Mouse (Mus musculus): ENCODE results near the gene Col6a2. TPM values are rescaled to one million over a fixed set of nuclear protein-coding genes. Genes with fewer than 3 reads are reported as not detected.

Gene Col6a2
- total and polyA plus RNA-seq, 3 experiments, result not detected

DNA sequence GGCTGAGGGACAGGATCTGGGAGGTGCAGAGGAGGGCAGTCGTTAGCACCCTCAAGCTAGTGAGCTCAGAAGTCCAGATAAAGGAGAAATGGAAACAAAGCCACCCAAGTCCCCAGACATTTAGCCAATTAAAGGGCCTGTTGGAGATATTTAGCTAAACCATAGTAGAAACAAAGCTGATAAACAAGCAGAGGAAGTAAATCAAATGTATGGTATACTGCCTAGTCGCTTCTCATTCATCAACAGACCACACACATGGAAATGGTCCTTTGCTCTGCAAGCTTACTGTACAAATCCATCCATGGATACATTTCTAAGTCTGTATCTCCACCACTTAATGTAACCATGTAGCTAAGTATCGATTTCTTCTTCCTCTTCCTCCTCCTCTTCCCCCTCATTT is 24.0 kb upstream of the Col6a2 start:
- H3K79me2 ChIP-seq (ENCODE audit: control insufficient read depth, insufficient read depth, low read length, poor library complexity), result no peaks in the 10 kb centered on the region
- H3K27me3 ChIP-seq (ENCODE audit: control insufficient read depth in 1 of 2, insufficient read depth in 2 of 2, low read length in 2 of 2), result peaks cover 0 to 2% of the 10 kb centered on the region in 2 experiments; a peak in 2 of 4 replicates
- H3K4me1 ChIP-seq (ENCODE audit: control insufficient read depth in 1 of 2, insufficient read depth in 2 of 2, low read length in 2 of 2), result no peaks in the 10 kb centered on the region
- no peak overlapping the region for H3K4me3 ChIP-seq (ENCODE audit: control insufficient read depth in 1 of 2, insufficient read depth in 1 of 2, low read depth in 2 of 2, low read length in 2 of 2)
- TF ChIP-seq BHLHE40 (IDR thresholded peaks at IDR 0.05; ENCODE audit: borderline replicate concordance, low read depth, low read length) (no peak), MYB (IDR thresholded peaks at IDR 0.05; ENCODE audit: low read depth, low read length) (no peak)
- no peak overlapping the region for H3K27ac ChIP-seq (ENCODE audit: control insufficient read depth, low read depth, low read length)
- DNase-seq (ENCODE audit: low read depth, low spot score), result no peak
- no peaks in the 10 kb centered on the region for H3K9me3 ChIP-seq (replicated peaks; ENCODE audit: insufficient read depth, low read length)
- H3K36me3 ChIP-seq (ENCODE audit: control insufficient read depth in 1 of 2, insufficient read depth in 2 of 2, low read length in 2 of 2), result no peaks in the 10 kb centered on the region
- H3K9ac ChIP-seq (ENCODE audit: control insufficient read depth, low read depth, low read length, poor library complexity, severe bottlenecking), result no peak overlapping the region

DNA sequence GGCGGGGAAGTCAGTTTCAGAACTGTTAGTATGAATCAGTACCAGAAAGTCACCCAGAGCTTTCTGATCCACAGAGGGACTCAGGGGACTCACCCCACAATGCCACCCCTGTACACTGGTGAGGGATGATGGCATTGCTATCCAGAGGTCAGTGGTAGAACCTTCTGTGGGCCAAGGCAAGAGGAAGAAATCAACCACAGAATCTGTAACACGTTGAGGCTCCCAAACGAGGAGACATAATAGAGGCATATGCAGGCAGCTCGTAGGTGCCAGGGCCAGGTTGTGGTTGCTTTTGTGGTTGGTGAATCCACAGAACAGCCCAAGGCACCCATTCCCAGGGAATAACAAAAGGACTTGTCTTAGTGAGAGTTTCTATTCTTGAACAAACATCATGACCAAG is 22.3 kb upstream of the Col6a2 start:
- Histone ChIP-seq H3K27ac (ENCODE audit: control insufficient read depth, low read depth, low read length) (no peak overlapping the region), H3K36me3 (ENCODE audit: control insufficient read depth in 1 of 2, insufficient read depth in 2 of 2, low read length in 2 of 2) (no peaks in the 10 kb centered on the region), H3K79me2 (ENCODE audit: control insufficient read depth, insufficient read depth, low read length, poor library complexity) (no peaks in the 10 kb centered on the region), H3K9ac (ENCODE audit: control insufficient read depth, low read depth, low read length, poor library complexity, severe bottlenecking) (no peak overlapping the region), H3K27me3 (ENCODE audit: control insufficient read depth in 1 of 2, insufficient read depth in 2 of 2, low read length in 2 of 2) (peaks cover 0 to 2% of the 10 kb centered on the region in 2 experiments; a peak in 2 of 4 replicates), H3K4me3 (ENCODE audit: control insufficient read depth in 1 of 2, insufficient read depth in 1 of 2, low read depth in 2 of 2, low read length in 2 of 2) (no peak overlapping the region), H3K4me1 (ENCODE audit: control insufficient read depth in 1 of 2, insufficient read depth in 2 of 2, low read length in 2 of 2) (no peaks in the 10 kb centered on the region), H3K9me3 (replicated peaks; ENCODE audit: insufficient read depth, low read length) (no peaks in the 10 kb centered on the region)
- no peak for DNase-seq (ENCODE audit: low read depth, low spot score)
- no peak for TF ChIP-seq USF2 (IDR thresholded peaks at IDR 0.05; ENCODE audit: borderline replicate concordance in 1 of 2, insufficient read depth in 1 of 2, low read depth in 1 of 2, low read length in 2 of 2)
- TF ChIP-seq BHLHE40 (IDR thresholded peaks at IDR 0.05; ENCODE audit: borderline replicate concordance, low read depth, low read length), result no peak
- TF ChIP-seq ETS1 (IDR thresholded peaks at IDR 0.05; ENCODE audit: low read depth, low read length), result no peak
- no peak for TF ChIP-seq MEF2A (IDR thresholded peaks at IDR 0.05; ENCODE audit: extremely low read depth, insufficient replicate concordance, low read depth, low read length, poor library complexity, severe bottlenecking)
- no peak for TF ChIP-seq NELFE (IDR thresholded peaks at IDR 0.05; ENCODE audit: low read depth, low read length)
- TF ChIP-seq ZNF384 (IDR thresholded peaks at IDR 0.05; ENCODE audit: low read depth, low read length), result no peak
- no peak for TF ChIP-seq MAZ (IDR thresholded peaks at IDR 0.05; ENCODE audit: low read depth, low read length)
- no peak for TF ChIP-seq KAT2A (conservative IDR thresholded peaks at IDR 0.05; ENCODE audit: low read depth, low read length)
- no peak for TF ChIP-seq RAD21 (IDR thresholded peaks at IDR 0.05; ENCODE audit: low read depth, low read length)
- no peak for TF ChIP-seq ZC3H11A (IDR thresholded peaks at IDR 0.05; ENCODE audit: low read depth, low read length)
- TF ChIP-seq SMC3 (IDR thresholded peaks at IDR 0.05; ENCODE audit: low read depth, low read length), result no peak

DNA sequence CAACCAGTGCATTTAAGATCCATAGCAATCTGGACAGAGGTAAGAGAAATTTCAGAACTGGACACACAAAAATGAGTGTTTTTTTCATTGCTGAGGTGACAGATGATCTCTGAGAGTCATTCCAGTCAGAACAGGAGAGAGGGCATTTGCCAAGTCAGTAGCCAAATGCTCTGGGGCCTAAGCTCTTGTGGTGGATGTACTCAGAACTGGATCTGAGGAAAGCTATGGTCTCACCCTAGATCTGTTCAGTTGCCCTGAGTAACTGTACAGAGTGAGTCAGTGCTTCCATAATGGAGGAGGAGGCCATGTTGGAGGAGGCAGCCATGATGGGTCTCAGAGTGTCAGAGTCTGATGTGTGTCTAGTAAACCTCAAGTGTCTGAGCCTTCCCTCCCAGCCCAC is 21.6 kb upstream of the Col6a2 start:
- peaks cover 0 to 2% of the 10 kb centered on the region in 2 experiments; a peak in 2 of 4 replicates for H3K27me3 ChIP-seq (ENCODE audit: control insufficient read depth in 1 of 2, insufficient read depth in 2 of 2, low read length in 2 of 2)
- DNase-seq (ENCODE audit: low read depth, low spot score), result no peak
- no peaks in the 10 kb centered on the region for H3K4me1 ChIP-seq (ENCODE audit: control insufficient read depth in 1 of 2, insufficient read depth in 2 of 2, low read length in 2 of 2)
- no peaks in the 10 kb centered on the region for H3K9me3 ChIP-seq (replicated peaks; ENCODE audit: insufficient read depth, low read length)
- TF ChIP-seq ZMIZ1 (IDR thresholded peaks at IDR 0.05; ENCODE audit: low read depth, low read length) (no peak), CHD1 (IDR thresholded peaks at IDR 0.05; ENCODE audit: low read depth, low read length) (no peak), CHD2 (IDR thresholded peaks at IDR 0.05; ENCODE audit: low read length) (no peak), RAD21 (IDR thresholded peaks at IDR 0.05; ENCODE audit: low read depth, low read length) (no peak), POLR2AphosphoS5 (IDR thresholded peaks at IDR 0.05; ENCODE audit: borderline replicate concordance, low read depth, low read length) (no peak), EP300 (IDR thresholded peaks at IDR 0.05; ENCODE audit: low read depth in 1 of 2, low read length in 2 of 2) (no peak), TBP (IDR thresholded peaks at IDR 0.05; ENCODE audit: low read depth, low read length) (no peak), GABPA (IDR thresholded peaks at IDR 0.05; ENCODE audit: low read depth, low read length) (no peak), RCOR1 (IDR thresholded peaks at IDR 0.05; ENCODE audit: low read depth, low read length) (no peak), USF2 (IDR thresholded peaks at IDR 0.05; ENCODE audit: borderline replicate concordance in 1 of 2, insufficient read depth in 1 of 2, low read depth in 1 of 2, low read length in 2 of 2) (no peak), POLR2A (IDR thresholded peaks at IDR 0.05; ENCODE audit: control insufficient read depth in 1 of 2, insufficient read depth in 1 of 2, low read depth in 1 of 2, low read length in 2 of 2, poor library complexity in 1 of 2) (no peak), MEF2A (IDR thresholded peaks at IDR 0.05; ENCODE audit: extremely low read depth, insufficient replicate concordance, low read depth, low read length, poor library complexity, severe bottlenecking) (no peak), TAL1 (IDR thresholded peaks at IDR 0.05; ENCODE audit: low read length) (no peak), UBTF (IDR thresholded peaks at IDR 0.05; ENCODE audit: borderline replicate concordance, insufficient read depth, low read depth, low read length) (no peak), MXI1 (IDR thresholded peaks at IDR 0.05; ENCODE audit: low read depth, low read length) (no peak), ZKSCAN1 (IDR thresholded peaks at IDR 0.05; ENCODE audit: low read depth, low read length) (no peak)
- no peak overlapping the region for H3K4me3 ChIP-seq (ENCODE audit: control insufficient read depth in 1 of 2, insufficient read depth in 1 of 2, low read depth in 2 of 2, low read length in 2 of 2)
- H3K27ac ChIP-seq (ENCODE audit: control insufficient read depth, low read depth, low read length), result no peak overlapping the region
- no peaks in the 10 kb centered on the region for H3K79me2 ChIP-seq (ENCODE audit: control insufficient read depth, insufficient read depth, low read length, poor library complexity)
- no peak overlapping the region for H3K9ac ChIP-seq (ENCODE audit: control insufficient read depth, low read depth, low read length, poor library complexity, severe bottlenecking)
- H3K36me3 ChIP-seq (ENCODE audit: control insufficient read depth in 1 of 2, insufficient read depth in 2 of 2, low read length in 2 of 2), result no peaks in the 10 kb centered on the region

Data from MEL (cell line).